Mouse (Mus musculus) adipose tissue, adult 10 weeks (tissue): Measurements from ENCODE around the gene Vmn1r3. TPM values are rescaled to one million over a fixed set of nuclear protein-coding genes. Genes with fewer than 3 reads are reported as not detected.

Experiments
- polyA plus RNA-seq: library from polyadenylated mRNA; stranded (reverse); fragments of 350-450 nt; fragmentation: Illumina TruSeq; extraction: RNeasy Lipid Tissue Mini Kit (QIAGEN cat#74804); gene quantifications from one replicate; pipeline ENCODE4 v1.2.3, GENCODE M21; 2014; ENCODE audit warnings: low read depth, low replicate concordance

Vmn1r3 gene
- not detected for polyA plus RNA-seq

DNA sequence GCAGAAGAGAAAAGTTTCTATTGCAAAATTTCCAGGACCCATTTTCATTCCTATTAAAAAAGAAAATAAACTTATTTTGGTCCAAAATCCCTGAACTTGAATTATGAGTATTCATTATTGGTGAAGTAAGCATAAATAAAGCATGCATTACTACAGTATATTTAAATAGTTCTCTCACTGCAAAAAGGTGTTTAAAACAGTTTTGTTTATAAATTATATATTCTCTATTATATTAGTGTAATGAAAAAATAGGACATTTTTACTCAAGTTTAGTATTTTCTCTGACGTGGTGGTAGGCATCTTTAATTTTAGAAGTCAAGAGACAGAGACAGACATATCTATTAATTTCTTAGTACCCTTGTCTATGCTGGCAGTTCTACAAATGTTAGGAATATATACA lies at the start of gene Vmn1r3:
TSS of gene Vmn1r3 (minus strand) at position 101 of the 400 bp plus-strand sequence.

DNA sequence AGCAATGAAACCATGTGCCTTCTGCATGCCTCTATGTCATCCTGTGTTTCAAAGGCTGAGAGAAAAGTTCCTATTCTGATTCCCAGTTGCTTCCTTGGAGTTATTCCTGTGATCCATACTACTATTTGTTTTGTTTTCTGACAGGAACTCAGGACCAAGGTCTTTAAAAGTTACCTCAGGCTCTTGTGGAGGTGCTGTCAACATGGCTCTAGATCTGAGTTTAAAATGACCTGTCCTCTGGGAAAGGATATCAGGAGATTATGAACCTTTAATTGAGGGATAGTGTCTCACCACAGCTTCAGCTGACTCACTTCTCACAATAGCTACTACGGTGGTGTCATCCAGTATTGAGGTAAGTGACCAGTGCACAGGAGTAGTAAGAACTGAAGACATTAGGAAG lies 18.1 kb downstream of the Vmn1r3 start, which contains the start of gene Vmn1r2:
TSS of gene Vmn1r2 (plus strand) at position 301 of the 400 bp plus-strand sequence.

Other genes with a start within 250 kb of the Vmn1r3 start
- gene Vmn1r2, start 18.0 kb downstream of the Vmn1r3 start, polyA plus RNA-seq: not detected